Mouse (Mus musculus) CH12.LX (cell line): Measurements from ENCODE around the gene Rab33b.

ENCODE experiments used
- CHD2 ChIP-seq: IDR thresholded peaks from 2 replicates; pipeline ENCODE4 v1.6.1; 2011; ENCODE audit warnings: low read length, improper control_type of control experiment
- POLR2A ChIP-seq: IDR thresholded peaks from 2 replicates; pipeline ENCODE4 v1.6.1; 2011; ENCODE audit warnings: low read depth, mild to moderate bottlenecking, improper control_type of control experiment, low read length
- SMC3 ChIP-seq: IDR thresholded peaks from 2 replicates; pipeline ENCODE4 v1.6.1; 2011; ENCODE audit warnings: low read depth, low read length, improper control_type of control experiment

GRCm38 (mm10) chr3:51544442-51545128, 60.9 kb downstream of the Rab33b start:
- TF ChIP-seq SMC3 = no peak
- no peak for TF ChIP-seq CHD2
- no peak for TF ChIP-seq POLR2A
